Mouse (Mus musculus) macrophage (primary cell): ENCODE results near the gene Lefty2. TPM values are rescaled to one million over a fixed set of nuclear protein-coding genes. Genes with fewer than 3 reads are reported as not detected.

Experiments
- polyA plus RNA-seq: library from polyadenylated mRNA; stranded (reverse); fragments of 250-400 nt; gene quantifications from 3 replicates; pipeline ENCODE4 v1.2.4, GENCODE M21; 2018; ENCODE audit warnings: inconsistent platforms

The Lefty2 gene
- polyA plus RNA-seq, 1 experiment from 2014 or later: not detected

Other genes starting within 250 kb of the Lefty2 start
- gene Mixl1, start 196.1 kb upstream of the Lefty2 start, polyA plus RNA-seq: 0.09 to 0.10 TPM in 2 of 3 replicates, not detected in the other
- gene Acbd3, start 167.1 kb upstream of the Lefty2 start, polyA plus RNA-seq: 37.0 to 52.8 TPM (median 46.2 TPM) in 3 replicates
- gene H3f3a, start 79.2 kb upstream of the Lefty2 start, polyA plus RNA-seq: 677 to 1,075 TPM (median 721 TPM) in 3 replicates
- gene Sde2, start 42.0 kb upstream of the Lefty2 start, polyA plus RNA-seq: 14.4 to 20.0 TPM (median 18.7 TPM) in 3 replicates
- gene Pycr2, start 11.2 kb downstream of the Lefty2 start, polyA plus RNA-seq: 6.7 to 27.5 TPM (median 13.8 TPM) in 3 replicates
- 0.14 to 1.1 TPM (median 0.87 TPM) in 3 replicates for gene Lefty1, start 41.9 kb downstream of the Lefty2 start, polyA plus RNA-seq
- 15.0 to 21.6 TPM (median 19.5 TPM) in 3 replicates for gene Tmem63a, start 49.2 kb downstream of the Lefty2 start, polyA plus RNA-seq
- gene Ephx1, start 127.8 kb downstream of the Lefty2 start, polyA plus RNA-seq: 12.5 to 64.5 TPM (median 39.5 TPM) in 3 replicates
- not detected in 3 replicates for gene 9130409I23Rik, start 158.1 kb downstream of the Lefty2 start, polyA plus RNA-seq